Mouse (Mus musculus) MEL (cell line): ENCODE data around the gene Rnf157. TPM values are rescaled to one million over a fixed set of nuclear protein-coding genes. Genes with fewer than 3 reads are reported as not detected.
A peak's percentile ranks its signal among the peaks of the same experiment; 100 is the strongest.

Source experiments
- DNase-seq: peaks from one replicate; pipeline ENCODE4 v3.0.0; 2011; ENCODE audit warnings: low read depth, low spot score
- H3K27ac ChIP-seq: 2 replicates; pipeline ENCODE4 v1.5.1; 2012; ENCODE audit warnings: low read depth, mild to moderate bottlenecking, control low read depth, low read length, moderate library complexity; ENCODE audit not compliant: control insufficient read depth
- H3K27me3 ChIP-seq, 2 experiments: fragments of 150-350 bp in 1 of 2; sonication (generic) in 1 of 2; 2 replicates each; pipeline ENCODE4 v1.6.1; 2012; ENCODE audit warnings: low read length in 2 of 2, mild to moderate bottlenecking in 2 of 2, improper control_type of control experiment in 1 of 2, moderate library complexity in 1 of 2; ENCODE audit not compliant: insufficient read depth in 2 of 2, control insufficient read depth in 1 of 2
- H3K36me3 ChIP-seq, 2 experiments: 2 replicates each; pipeline ENCODE4 v1.6.1; 2012 to 2014; ENCODE audit warnings: low read length in 2 of 2, improper control_type of control experiment in 1 of 2, inconsistent platforms in 1 of 2, mild to moderate bottlenecking in 1 of 2; ENCODE audit not compliant: insufficient read depth in 2 of 2, control insufficient read depth in 1 of 2
- H3K4me1 ChIP-seq, 2 experiments: fragments of 150-350 bp in 1 of 2; sonication (generic) in 1 of 2; 2 replicates each; pipeline ENCODE4 v1.6.1; 2012; ENCODE audit warnings: low read length in 2 of 2, improper control_type of control experiment in 1 of 2, mild to moderate bottlenecking in 1 of 2; ENCODE audit not compliant: insufficient read depth in 2 of 2, control insufficient read depth in 1 of 2
- H3K4me3 ChIP-seq, 2 experiments: fragments of 150-350 bp in 1 of 2; sonication (generic) in 1 of 2; 2 replicates each; pipeline ENCODE4 v1.5.1; 2012; ENCODE audit warnings: low read depth in 2 of 2, low read length in 2 of 2, mild to moderate bottlenecking in 2 of 2, moderate library complexity in 2 of 2, control low read depth in 1 of 2, improper control_type of control experiment in 1 of 2; ENCODE audit not compliant: control insufficient read depth in 1 of 2, insufficient read depth in 1 of 2
- H3K79me2 ChIP-seq: 2 replicates; pipeline ENCODE4 v1.6.1; 2012; ENCODE audit warnings: mild to moderate bottlenecking, low read length, moderate library complexity; ENCODE audit not compliant: control insufficient read depth, poor library complexity, insufficient read depth
- H3K9ac ChIP-seq: 2 replicates; pipeline ENCODE4 v1.6.1; 2012; ENCODE audit warnings: low read depth, mild to moderate bottlenecking, control low read depth, low read length, moderate library complexity; ENCODE audit not compliant: control insufficient read depth, poor library complexity, severe bottlenecking
- H3K9me3 ChIP-seq: fragments of 150-350 bp; sonication (generic); replicated peaks from 2 replicates; pipeline ENCODE4 v1.6.1; 2012; ENCODE audit warnings: mild to moderate bottlenecking, low read length, improper control_type of control experiment, moderate library complexity; ENCODE audit not compliant: insufficient read depth
- BHLHE40 ChIP-seq: IDR thresholded peaks from 2 replicates; pipeline ENCODE4 v1.6.1; 2012; ENCODE audit warnings: low read depth, mild to moderate bottlenecking, inconsistent platforms, low read length, improper control_type of control experiment, borderline replicate concordance
- CHD1 ChIP-seq: IDR thresholded peaks from 2 replicates; pipeline ENCODE4 v1.6.1; 2012; ENCODE audit warnings: low read depth, mild to moderate bottlenecking, inconsistent platforms, low read length, improper control_type of control experiment
- CTCF ChIP-seq, 3 experiments: IDR thresholded peaks in 2 of 3; conservative IDR thresholded peaks in 1 of 3; 2 replicates each; pipeline ENCODE4 v1.5.1; 2011 to 2012; ENCODE audit warnings: low read length in 3 of 3, low read depth in 2 of 3, mild to moderate bottlenecking in 2 of 3, improper control_type of control experiment in 1 of 3, inconsistent platforms in 1 of 3, mixed read lengths in 1 of 3, moderate library complexity in 1 of 3; ENCODE audit not compliant: control insufficient read depth in 1 of 3, insufficient read depth in 1 of 3, poor library complexity in 1 of 3, severe bottlenecking in 1 of 3
- E2F4 ChIP-seq: IDR thresholded peaks from 2 replicates; pipeline ENCODE4 v1.6.1; 2011; ENCODE audit warnings: low read depth, low read length, improper control_type of control experiment, borderline replicate concordance
- ELF1 ChIP-seq: IDR thresholded peaks from 2 replicates; pipeline ENCODE4 v1.6.1; 2014; ENCODE audit warnings: low read depth, mild to moderate bottlenecking, inconsistent platforms, low read length, improper control_type of control experiment, moderate library complexity
- EP300 ChIP-seq, 2 experiments: IDR thresholded peaks; 2 replicates each; pipeline ENCODE4 v1.6.1; 2011; ENCODE audit warnings: improper control_type of control experiment in 2 of 2, low read length in 2 of 2, low read depth in 1 of 2, mild to moderate bottlenecking in 1 of 2
- ETS1 ChIP-seq: IDR thresholded peaks from 2 replicates; pipeline ENCODE4 v1.6.1; 2012; ENCODE audit warnings: low read depth, mild to moderate bottlenecking, inconsistent platforms, low read length, improper control_type of control experiment, moderate library complexity
- GATA1 ChIP-seq: IDR thresholded peaks from 2 replicates; pipeline ENCODE4 v1.6.1; 2011; ENCODE audit warnings: low read depth, low read length, improper control_type of control experiment
- JUND ChIP-seq: IDR thresholded peaks from 2 replicates; pipeline ENCODE4 v1.6.1; 2011; ENCODE audit warnings: low read depth, mild to moderate bottlenecking, improper control_type of control experiment, low read length
- MAFK ChIP-seq: IDR thresholded peaks from 2 replicates; pipeline ENCODE4 v1.6.1; 2011; ENCODE audit warnings: low read depth, mild to moderate bottlenecking, low read length, improper control_type of control experiment, borderline replicate concordance
- MAX ChIP-seq: IDR thresholded peaks from 2 replicates; pipeline ENCODE4 v1.6.1; 2011; ENCODE audit warnings: low read length, improper control_type of control experiment
- MAZ ChIP-seq: IDR thresholded peaks from 2 replicates; pipeline ENCODE4 v1.6.1; 2012; ENCODE audit warnings: low read depth, mild to moderate bottlenecking, inconsistent platforms, low read length, improper control_type of control experiment
- MYB ChIP-seq: IDR thresholded peaks from 2 replicates; pipeline ENCODE4 v1.6.1; 2011; ENCODE audit warnings: mild to moderate bottlenecking, low read depth, low read length, improper control_type of control experiment
- POLR2A ChIP-seq, 2 experiments: IDR thresholded peaks; 2 replicates each; pipeline ENCODE4 v1.6.1; 2011 to 2012; ENCODE audit warnings: low read length in 2 of 2, mild to moderate bottlenecking in 2 of 2, control low read depth in 1 of 2, improper control_type of control experiment in 1 of 2, low read depth in 1 of 2, moderate library complexity in 1 of 2; ENCODE audit not compliant: control insufficient read depth in 1 of 2, insufficient read depth in 1 of 2, poor library complexity in 1 of 2
- RAD21 ChIP-seq: IDR thresholded peaks from 2 replicates; pipeline ENCODE4 v1.6.1; 2011; ENCODE audit warnings: mild to moderate bottlenecking, low read depth, low read length, improper control_type of control experiment
- TAL1 ChIP-seq: IDR thresholded peaks from 2 replicates; pipeline ENCODE4 v1.6.1; 2012; ENCODE audit warnings: mild to moderate bottlenecking, inconsistent platforms, low read length, moderate library complexity, mixed read lengths
- TCF12 ChIP-seq: IDR thresholded peaks from 2 replicates; pipeline ENCODE4 v1.6.1; 2014; ENCODE audit warnings: low read depth, mild to moderate bottlenecking, inconsistent platforms, low read length, improper control_type of control experiment, moderate library complexity
- USF1 ChIP-seq: IDR thresholded peaks from 2 replicates; pipeline ENCODE4 v1.6.1; 2014; ENCODE audit warnings: low read depth, mild to moderate bottlenecking, inconsistent platforms, low read length, improper control_type of control experiment, moderate library complexity
- USF2 ChIP-seq, 2 experiments: IDR thresholded peaks; 2 replicates each; pipeline ENCODE4 v1.6.1; 2011 to 2012; ENCODE audit warnings: improper control_type of control experiment in 2 of 2, low read length in 2 of 2, borderline replicate concordance in 1 of 2, inconsistent platforms in 1 of 2, low read depth in 1 of 2, mild to moderate bottlenecking in 1 of 2; ENCODE audit not compliant: insufficient read depth in 1 of 2
- ZNF384 ChIP-seq: IDR thresholded peaks from 2 replicates; pipeline ENCODE4 v1.6.1; 2012; ENCODE audit warnings: low read depth, mild to moderate bottlenecking, inconsistent platforms, low read length, improper control_type of control experiment
- polyA plus RNA-seq, 2 experiments: library from polyadenylated mRNA; stranded (reverse) in 1 of 2; unstranded in 1 of 2; fragments of >175 nt in 1 of 2; fragments of >200 nt in 1 of 2; gene quantifications; 2 replicates each; pipeline versions ENCODE4 v1.2.1 to v1.2.4; 2012; ENCODE audit warnings: low replicate concordance in 2 of 2, low read depth in 1 of 2; ENCODE audit not compliant: insufficient read length in 2 of 2, insufficient read depth in 1 of 2, missing spikeins in 1 of 2
- total RNA-seq: library from RNA; depleted of rRNA; stranded (reverse); fragments of 300-350 nt; gene quantifications from 2 replicates; pipeline ENCODE4 v1.2.3, GENCODE M21; 2012

Rnf157 gene
- total and polyA plus RNA-seq, 3 experiments: 7.5 to 10.9 TPM; not detected in 1

- TF ChIP-seq ZNF384 (no peak; the same call in 1 of the 2 replicates), TCF12 (peak; percentile 81), GATA1 (peak; percentile 21; the same call in 1 of the 2 replicates), E2F4 (no peak)
Observed at GRCm38 (mm10) chr11:116307762-116308531, 104.9 kb downstream of the Rnf157 start (continued).

- H3K9me3 ChIP-seq: no peaks in the 10 kb centered on the region
- TF ChIP-seq MYB (0 out of 2 replicates have a peak, but pooled peaks have one; percentile 34), JUND (0 out of 2 replicates have a peak, but pooled peaks have one; percentile 67), MAX (no peak), CTCF (IDR thresholded peaks at IDR 0.05 in 2 of 3, conservative IDR thresholded peaks at IDR 0.05 in 1 of 3; ENCODE audit: control insufficient read depth in 1 of 3, insufficient read depth in 1 of 3, low read depth in 2 of 3, low read length in 3 of 3, poor library complexity in 1 of 3, severe bottlenecking in 1 of 3) (no peak), GATA1 (peak; percentile 80), POLR2A (IDR thresholded peaks at IDR 0.05; ENCODE audit: control insufficient read depth in 1 of 2, insufficient read depth in 1 of 2, low read depth in 1 of 2, low read length in 2 of 2, poor library complexity in 1 of 2) (0 out of 4 replicates have a peak, but pooled peaks of 1 of the 2 experiments have one; percentile 13), ZNF384 (0 out of 2 replicates have a peak, but pooled peaks have one; percentile 4), EP300 (IDR thresholded peaks at IDR 0.05; ENCODE audit: low read depth in 1 of 2, low read length in 2 of 2) (peak in 1 of 2 experiments; percentile 36), TAL1 (0 out of 2 replicates have a peak, but pooled peaks have one; percentile 6), RAD21 (no peak), BHLHE40 (no peak), MAZ (no peak), USF2 (IDR thresholded peaks at IDR 0.05; ENCODE audit: borderline replicate concordance in 1 of 2, insufficient read depth in 1 of 2, low read depth in 1 of 2, low read length in 2 of 2) (no peak), USF1 (0 out of 2 replicates have a peak, but pooled peaks have one; percentile 9), ETS1 (peak; percentile 44), E2F4 (no peak), MAFK (no peak; the same call in 1 of the 2 replicates), CHD1 (no peak), ELF1 (no peak)
- no peaks in the 10 kb centered on the region for H3K27me3 ChIP-seq
- H3K9ac ChIP-seq: peak within 1 kb of the TSS; percentile 75
- peak within 1 kb of the TSS; percentile 94 for H3K27ac ChIP-seq
- H3K79me2 ChIP-seq: peaks cover 3% of the 10 kb centered on the region; the same call in 1 of the 2 replicates
- peaks cover 0 to 11% of the 10 kb centered on the region in 2 experiments; a peak in 3 of 4 replicates for H3K36me3 ChIP-seq
- H3K4me1 ChIP-seq: peaks cover 9 to 16% of the 10 kb centered on the region in 2 experiments
- peak; percentile 78 for DNase-seq
- H3K4me3 ChIP-seq: peak within 1 kb of the TSS; percentile 64 to 90
Observed at GRCm38 (mm10) chr11:116307019-116307725, 105.7 kb downstream of the Rnf157 start, which contains the start of gene Exoc7. Exoc7 (minus strand) TSS chr11:116307233.
